Mouse (Mus musculus): ENCODE results near the gene Dhx35.

The Dhx35 gene

GRCm38 (mm10) chr2:158893171-158893853 lies 98.7 kb downstream of the Dhx35 start:
- no peak for DNase-seq (ENCODE audit: low spot score in 2 of 2)

- DNase-seq (ENCODE audit: low spot score in 2 of 2): no peak
Measured at GRCm38 (mm10) chr2:158898469-158899196, 104.0 kb downstream of the Dhx35 start.
